Mouse (Mus musculus) heart, postnatal 0 days (tissue): ENCODE data around the gene Gm10401.

Experiments used
- CTCF ChIP-seq: IDR thresholded peaks from 2 replicates; pipeline ENCODE4 v1.5.1; 2016; ENCODE audit warnings: antibody characterized with exemption, control low read depth, low read depth
- EP300 ChIP-seq: IDR thresholded peaks from 2 replicates; pipeline ENCODE4 v1.6.1; 2016; ENCODE audit warnings: antibody characterized with exemption, low read depth

DNA sequence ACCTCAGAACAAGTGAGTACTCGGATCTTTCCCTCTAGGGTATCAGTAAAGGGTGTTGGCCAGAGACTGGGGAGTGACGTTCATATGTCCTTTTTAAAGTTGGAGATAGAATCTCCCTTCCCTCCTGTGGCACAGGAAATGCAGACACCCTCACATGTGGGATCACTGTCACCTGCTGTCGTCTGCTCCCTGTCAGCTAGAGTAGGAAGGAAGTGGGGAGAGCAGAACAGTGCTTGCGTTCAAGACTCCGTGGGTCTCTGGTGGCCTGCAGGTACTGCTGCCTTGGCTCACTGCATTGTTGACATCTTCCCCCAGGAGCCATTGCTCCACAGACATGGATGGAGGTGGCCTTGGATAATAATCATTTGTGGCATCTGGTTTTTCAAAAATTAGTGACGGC lies 14.6 kb downstream of the Gm10401 start:
- TF ChIP-seq CTCF, result no peak
- TF ChIP-seq EP300, result no peak
